Mouse (Mus musculus) kidney, embryonic 16.5 days (tissue): ENCODE results near the gene Rpl18. TPM values are rescaled to one million over a fixed set of nuclear protein-coding genes. Genes with fewer than 3 reads are reported as not detected.

Experiments used
- ATAC-seq: fragments of 200-750 bp; cut with Nextera tagmentation; 2 replicates; pipeline ENCODE4 v1.8.0; 2017; ENCODE audit warnings: moderate TSS enrichment; ENCODE audit not compliant: low FRiP score, low TSS enrichment
- H3K27ac ChIP-seq: fragments of 300-500 bp; sonication (generic); 2 replicates; pipeline ENCODE4 v1.5.1; 2014; ENCODE audit warnings: low read length
- H3K27me3 ChIP-seq: fragments of 300-500 bp; sonication (generic); 2 replicates; pipeline ENCODE4 v1.6.1; 2014; ENCODE audit warnings: low read length, control low read depth, mixed read lengths; ENCODE audit not compliant: insufficient read depth
- H3K36me3 ChIP-seq: fragments of 300-500 bp; sonication (generic); 2 replicates; pipeline ENCODE4 v1.6.1; 2014; ENCODE audit warnings: low read length, control low read depth, mixed read lengths; ENCODE audit not compliant: insufficient read depth
- H3K4me1 ChIP-seq: fragments of 300-500 bp; sonication (generic); 2 replicates; pipeline ENCODE4 v1.6.1; 2014; ENCODE audit warnings: low read length, control low read depth, mixed read lengths; ENCODE audit not compliant: insufficient read depth
- H3K4me2 ChIP-seq: fragments of 300-500 bp; sonication (generic); replicated peaks from 2 replicates; pipeline ENCODE4 v1.6.1; 2014; ENCODE audit warnings: low read depth, low read length
- H3K4me3 ChIP-seq: fragments of 300-500 bp; sonication (generic); 2 replicates; pipeline ENCODE4 v1.5.1; 2014; ENCODE audit warnings: mild to moderate bottlenecking, low read length
- H3K9ac ChIP-seq: fragments of 300-500 bp; sonication (generic); replicated peaks from 2 replicates; pipeline ENCODE4 v1.6.1; 2014; ENCODE audit warnings: low read length
- H3K9me3 ChIP-seq: fragments of 300-500 bp; sonication (generic); 2 replicates; pipeline ENCODE4 v1.6.1; 2016; ENCODE audit warnings: low read length, control low read depth
- WGBS: fragments of 180-500 bp; shearing (Covaris S2); extraction: QIAGEN DNeasy Blood & Tissue Kit; methylation state at CpG from one replicate; pipeline ENCODE4 v1.1.7; 2014; 5-methylcytosine and 5-hydroxymethylcytosine counted together
- polyA plus RNA-seq: library from polyadenylated mRNA; unstranded; fragments of >200 nt; fragmentation: Nextera tagmentation; extraction: Ambion mirVana; gene quantifications from 2 replicates; pipeline ENCODE4 v1.2.1, GENCODE M21; 2015

The Rpl18 gene
- polyA plus RNA-seq, 1 experiment from 2014 or later, result 1,047 TPM

DNA sequence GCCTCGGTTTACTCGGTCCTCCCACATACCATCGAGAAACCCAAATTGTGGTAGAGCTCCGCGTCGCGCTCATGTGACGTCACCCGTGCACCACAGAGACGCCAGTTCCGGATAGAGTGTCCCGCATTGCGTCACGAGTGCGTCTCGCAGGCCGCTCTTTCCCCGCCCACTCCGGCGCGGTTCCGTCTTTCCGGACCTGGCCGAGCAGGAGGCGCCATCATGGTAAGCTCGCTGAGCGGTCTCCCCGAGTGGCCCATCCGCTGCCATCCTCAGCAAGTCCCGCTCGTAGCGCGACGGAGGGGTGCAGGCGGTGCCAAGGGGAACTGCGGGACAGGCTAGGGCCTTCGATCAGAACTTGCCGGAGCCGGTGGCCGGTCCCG is 2.7 kb downstream of the Rpl18 start, which contains the start of gene Sphk2:
Sphk2 (minus strand) TSS at position 85 of the 380 bp plus-strand sequence.
- Histone ChIP-seq H3K4me3 (peak within 1 kb of the TSS; percentile 97), H3K36me3 (peaks cover 42% of the 10 kb centered on the region), H3K4me1 (peaks cover 43% of the 10 kb centered on the region), H3K9ac (peak within 1 kb of the TSS; percentile 99), H3K9me3 (no peaks in the 10 kb centered on the region), H3K27ac (peak within 1 kb of the TSS; percentile 91), H3K27me3 (no peaks in the 10 kb centered on the region), H3K4me2 (peak within 1 kb of the TSS; percentile 89)
- ATAC-seq, result peak; percentile 60
- under 1% methylated on average over 41 of the region's 41 CpGs for WGBS

DNA sequence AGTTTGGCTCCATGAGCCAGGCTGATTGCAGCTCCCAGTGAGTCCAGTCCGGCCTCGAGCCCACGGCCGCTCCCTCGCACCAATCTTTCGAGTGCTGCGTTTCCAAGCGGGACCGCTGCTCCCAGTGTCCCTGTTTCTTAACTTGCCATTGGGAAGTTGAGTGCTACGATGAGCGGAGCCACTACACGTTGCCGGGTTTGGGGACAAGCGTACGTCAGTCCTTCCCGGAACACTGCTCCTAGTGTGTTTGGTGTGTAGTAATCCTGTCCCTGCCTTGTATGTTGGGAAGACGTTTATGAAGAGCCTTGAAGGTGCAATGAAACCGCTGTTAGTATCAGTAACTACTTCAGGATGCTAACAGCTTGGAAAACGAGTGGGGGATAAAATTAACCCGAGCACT is 3.1 kb downstream of the Rpl18 start:
- Histone ChIP-seq H3K36me3 (peaks cover 42% of the 10 kb centered on the region), H3K27ac (peak overlapping the region; percentile 91), H3K4me1 (peaks cover 43% of the 10 kb centered on the region), H3K9ac (peak overlapping the region; percentile 99), H3K4me3 (peak overlapping the region; percentile 97), H3K27me3 (no peaks in the 10 kb centered on the region), H3K4me2 (peak overlapping the region; percentile 89), H3K9me3 (no peaks in the 10 kb centered on the region)
- ATAC-seq, result no peak
- WGBS, result under 1% methylated on average over 20 of the region's 20 CpGs

DNA sequence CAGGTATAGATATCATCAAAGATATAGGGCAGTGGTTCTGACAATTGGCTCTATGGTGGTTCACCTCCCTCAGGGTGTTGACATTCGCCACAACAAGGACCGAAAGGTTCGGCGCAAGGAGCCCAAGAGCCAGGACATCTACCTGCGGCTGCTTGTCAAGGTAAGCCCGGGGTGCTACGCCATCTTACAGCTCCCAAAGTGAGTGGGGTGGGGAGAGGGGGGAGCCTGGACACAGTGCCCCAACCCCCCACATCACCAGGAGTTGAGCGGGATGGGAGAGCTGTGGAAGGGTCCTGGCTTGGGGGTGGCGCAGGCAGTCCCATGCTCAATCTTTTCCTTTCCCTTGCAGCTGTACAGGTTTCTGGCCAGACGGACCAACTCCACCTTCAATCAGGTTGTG is 3.9 kb downstream of the Rpl18 start:
- Histone ChIP-seq H3K4me3 (peak overlapping the region; percentile 97), H3K9ac (peak overlapping the region; percentile 99), H3K27ac (peak overlapping the region; percentile 91; the same call in 1 of the 2 replicates), H3K36me3 (peaks cover 49% of the 10 kb centered on the region), H3K4me2 (peak overlapping the region; percentile 89), H3K4me1 (peaks cover 37% of the 10 kb centered on the region), H3K9me3 (no peaks in the 10 kb centered on the region), H3K27me3 (no peaks in the 10 kb centered on the region)
- no peak for ATAC-seq
- WGBS, result 82% methylated on average over 10 of the region's 10 CpGs

DNA sequence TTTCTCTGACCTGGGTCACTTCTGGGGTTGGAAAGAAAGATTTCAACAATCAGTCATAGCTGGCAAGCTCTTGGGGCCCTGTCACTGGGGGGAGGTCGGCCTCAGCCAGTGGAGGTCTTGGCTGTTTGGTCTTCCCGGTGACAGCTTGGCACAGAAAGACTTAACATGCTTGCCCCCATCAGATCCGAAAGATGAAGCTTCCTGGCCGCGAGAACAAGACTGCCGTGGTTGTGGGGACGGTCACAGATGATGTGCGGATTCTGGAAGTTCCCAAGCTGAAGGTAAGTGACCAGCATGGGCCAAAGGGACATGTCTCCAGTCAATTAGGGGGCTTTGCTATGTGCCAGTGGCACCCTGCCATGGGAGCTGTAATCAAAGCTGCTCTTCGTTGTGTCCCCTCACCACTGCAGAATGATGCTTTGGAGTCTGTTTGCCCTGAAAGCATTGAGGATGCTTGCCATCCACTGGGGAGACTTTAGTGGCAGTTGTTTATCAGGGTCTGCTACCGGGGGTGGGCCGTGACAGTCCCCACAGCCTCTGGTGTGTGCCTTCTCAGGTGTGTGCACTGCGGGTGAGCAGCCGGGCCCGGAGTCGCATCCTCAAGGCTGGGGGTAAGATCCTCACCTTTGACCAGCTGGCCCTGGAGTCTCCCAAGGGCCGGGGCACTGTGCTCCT is 4.6 kb downstream of the Rpl18 start:
- no peak for ATAC-seq
- peaks cover 54% of the 10 kb centered on the region for H3K36me3 ChIP-seq

DNA sequence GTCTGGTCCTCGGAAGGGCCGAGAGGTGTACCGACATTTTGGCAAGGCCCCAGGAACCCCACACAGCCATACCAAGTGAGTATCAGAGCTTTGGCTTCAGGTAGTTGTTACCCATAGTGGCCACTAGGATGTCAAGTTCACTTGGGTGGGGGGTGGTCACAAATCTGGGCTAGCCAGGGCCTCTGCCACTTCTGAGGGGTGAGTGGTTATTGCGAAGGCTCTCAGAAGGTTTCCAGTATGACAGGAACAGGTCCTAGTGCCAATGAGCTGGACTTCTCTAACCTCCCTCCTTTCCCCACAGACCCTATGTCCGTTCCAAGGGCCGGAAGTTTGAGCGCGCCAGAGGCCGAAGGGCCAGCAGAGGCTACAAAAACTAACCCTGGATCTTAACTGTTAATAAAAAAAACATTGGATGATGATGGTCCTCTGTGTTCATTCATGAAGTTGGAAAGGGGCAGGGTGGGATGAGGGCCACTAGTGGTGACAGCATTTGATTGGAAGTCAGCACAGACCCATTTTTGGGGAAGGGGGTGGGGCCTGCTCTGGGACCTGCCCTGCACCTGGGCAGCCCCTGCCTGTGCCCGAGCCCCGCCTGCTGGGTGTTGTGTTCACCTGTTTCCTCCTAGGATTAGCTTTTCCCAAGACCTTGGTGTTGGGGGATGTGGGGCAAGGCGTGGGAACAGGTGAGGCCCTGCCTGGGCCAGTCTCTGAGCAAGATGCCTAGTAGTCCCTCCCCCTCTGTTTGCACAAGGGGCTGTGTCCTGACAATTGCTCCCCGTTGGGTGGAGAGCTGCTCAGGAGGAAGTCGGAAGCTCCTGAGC is 5.4 kb downstream of the Rpl18 start, which contains the start of gene Fam83e:
Fam83e (plus strand) TSS at position 800 of the 821 bp plus-strand sequence.
- Histone ChIP-seq H3K9ac (no peak within 1 kb of the TSS), H3K4me3 (no peak within 1 kb of the TSS), H3K4me1 (peaks cover 29% of the 10 kb centered on the region), H3K36me3 (peaks cover 60% of the 10 kb centered on the region), H3K9me3 (no peaks in the 10 kb centered on the region), H3K27me3 (no peaks in the 10 kb centered on the region), H3K4me2 (no peak within 1 kb of the TSS), H3K27ac (no peak within 1 kb of the TSS)
- no peak for ATAC-seq
- 81% methylated on average over 14 of the region's 14 CpGs for WGBS

More for the DNA sequence above, 4.6 kb downstream of the Rpl18 start:
- no peak overlapping the region for H3K27ac ChIP-seq
- 89% methylated on average over 13 of the region's 16 CpGs for WGBS
- H3K4me3 ChIP-seq, result no peak overlapping the region
- no peaks in the 10 kb centered on the region for H3K9me3 ChIP-seq
- no peaks in the 10 kb centered on the region for H3K27me3 ChIP-seq
- peak overlapping the region; percentile 99; the same call in 1 of the 2 replicates for H3K9ac ChIP-seq
- peaks cover 32% of the 10 kb centered on the region for H3K4me1 ChIP-seq
- 0 out of 2 replicates have a peak overlapping the region, but pooled peaks have one; percentile 89 for H3K4me2 ChIP-seq

DNA sequence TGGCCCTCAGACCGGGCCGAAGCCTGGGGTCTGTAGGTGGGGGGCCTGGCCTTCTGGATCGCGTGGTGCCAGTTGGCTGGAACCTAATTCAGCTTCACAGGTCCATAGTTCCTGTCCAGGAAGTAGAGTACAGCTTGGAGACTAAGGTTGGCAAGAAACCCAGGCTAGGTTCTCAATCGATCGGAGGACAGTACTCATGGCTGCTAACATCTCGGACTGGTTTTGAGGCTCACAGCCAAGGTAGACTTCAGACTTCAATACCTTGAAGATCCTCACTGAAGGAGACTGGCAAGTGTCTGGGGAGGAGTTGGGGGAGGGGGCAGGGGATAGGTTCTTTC is 5.9 kb downstream of the Rpl18 start:
- Histone ChIP-seq H3K36me3 (peaks cover 66% of the 10 kb centered on the region), H3K4me2 (no peak overlapping the region), H3K27me3 (no peaks in the 10 kb centered on the region), H3K4me1 (peaks cover 23% of the 10 kb centered on the region), H3K9ac (no peak overlapping the region), H3K27ac (no peak overlapping the region), H3K9me3 (no peaks in the 10 kb centered on the region), H3K4me3 (no peak overlapping the region)
- WGBS, result 84% methylated on average over 7 of the region's 7 CpGs
- ATAC-seq, result no peak

DNA sequence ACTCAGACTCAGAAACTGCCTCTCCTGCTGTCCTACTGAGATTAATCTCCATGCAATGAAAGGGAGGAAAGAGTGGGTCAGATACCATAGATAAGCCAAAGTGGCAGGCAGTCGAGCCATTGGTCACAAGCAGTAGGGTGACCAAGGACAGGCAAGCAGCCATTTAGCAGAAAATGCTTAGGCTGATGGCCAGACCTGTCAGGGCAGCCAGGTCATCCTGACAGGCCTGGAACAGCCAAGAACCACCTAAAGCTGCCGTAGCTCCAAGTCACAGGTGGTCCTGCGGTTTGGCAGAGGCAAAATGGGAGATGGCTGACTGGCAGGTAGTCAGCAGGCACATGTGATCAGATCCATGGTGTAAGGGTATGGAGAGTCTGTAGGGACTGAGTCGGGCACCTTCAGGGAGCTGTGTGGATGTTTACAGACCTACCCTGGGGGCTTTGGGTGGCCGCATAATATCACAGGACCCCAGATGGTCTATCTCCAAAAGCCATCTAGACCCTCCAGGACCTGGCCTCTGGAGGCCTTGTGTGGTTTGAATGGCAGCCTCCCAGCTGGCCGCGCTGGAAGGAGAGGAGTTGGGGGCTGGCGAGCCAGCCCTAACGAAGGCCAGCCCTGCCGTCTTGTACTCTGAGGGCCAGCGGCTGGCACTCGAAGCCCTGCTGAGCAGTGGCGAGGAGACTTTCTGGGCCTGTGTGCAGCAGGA is 6.5 kb downstream of the Rpl18 start:
- Histone ChIP-seq H3K27ac (no peak overlapping the region), H3K9ac (no peak overlapping the region), H3K27me3 (no peaks in the 10 kb centered on the region), H3K36me3 (peaks cover 72% of the 10 kb centered on the region), H3K4me2 (no peak overlapping the region), H3K4me1 (peaks cover 17% of the 10 kb centered on the region), H3K9me3 (no peaks in the 10 kb centered on the region), H3K4me3 (no peak overlapping the region)
- 57% methylated on average over 13 of the region's 13 CpGs for WGBS
- no peak for ATAC-seq

DNA sequence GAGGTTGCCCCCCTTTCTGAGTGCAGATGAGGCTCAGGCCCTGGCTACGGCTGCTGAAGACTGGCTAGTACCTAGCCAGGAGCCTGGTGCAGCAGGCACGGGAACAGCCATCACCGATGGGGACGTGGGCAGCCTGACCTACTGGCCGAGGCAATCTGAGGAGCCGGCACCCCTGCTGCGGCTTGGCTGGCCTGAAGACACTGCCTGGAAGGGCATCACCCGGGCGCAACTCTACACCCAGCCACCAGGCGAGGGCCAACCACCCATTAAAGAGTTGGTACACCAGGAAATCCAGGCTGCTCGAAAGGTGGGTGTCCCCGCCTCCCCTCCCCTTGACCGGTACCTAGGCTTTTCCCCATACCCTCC is 7.1 kb downstream of the Rpl18 start:
- no peak for ATAC-seq
- peaks cover 12% of the 10 kb centered on the region for H3K4me1 ChIP-seq
- no peak overlapping the region for H3K4me3 ChIP-seq
- no peak overlapping the region for H3K27ac ChIP-seq
- no peaks in the 10 kb centered on the region for H3K27me3 ChIP-seq
- no peak overlapping the region for H3K4me2 ChIP-seq
- H3K36me3 ChIP-seq, result peaks cover 77% of the 10 kb centered on the region
- H3K9ac ChIP-seq, result no peak overlapping the region
- 46% methylated on average over 13 of the region's 13 CpGs for WGBS
- no peaks in the 10 kb centered on the region for H3K9me3 ChIP-seq

DNA sequence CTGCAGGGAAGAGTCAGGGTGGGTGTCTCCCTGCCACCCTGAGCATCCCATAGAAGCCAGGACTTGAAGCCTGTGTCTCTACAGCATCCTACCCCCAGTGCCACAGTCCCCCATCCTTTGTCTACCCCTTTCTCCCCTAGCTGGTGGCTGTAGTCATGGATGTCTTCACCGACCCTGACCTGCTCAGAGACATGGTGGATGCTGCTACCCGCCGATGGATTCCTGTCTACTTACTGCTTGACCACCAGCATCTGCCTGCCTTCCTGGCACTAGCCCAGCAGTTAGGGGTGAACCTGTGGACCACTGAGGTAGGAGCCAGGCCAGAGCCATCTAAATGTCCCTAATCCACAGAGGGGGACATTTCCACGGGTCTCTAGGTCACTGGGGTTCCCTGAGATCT is 8.0 kb downstream of the Rpl18 start:
- Histone ChIP-seq H3K9me3 (no peaks in the 10 kb centered on the region), H3K4me2 (no peak overlapping the region), H3K36me3 (peaks cover 77% of the 10 kb centered on the region), H3K4me3 (no peak overlapping the region), H3K27ac (no peak overlapping the region), H3K4me1 (peaks cover 12% of the 10 kb centered on the region), H3K9ac (no peak overlapping the region), H3K27me3 (no peaks in the 10 kb centered on the region)
- WGBS, result 89% methylated on average over 4 of the region's 4 CpGs
- ATAC-seq, result no peak
